Mouse (Mus musculus): ENCODE results near the gene Msi2. TPM values are rescaled to one million over a fixed set of nuclear protein-coding genes. Genes with fewer than 3 reads are reported as not detected.
A peak's percentile ranks its signal among the peaks of the same experiment; 100 is the strongest.

The Msi2 gene
- total RNA-seq, 2 experiments from 2014 or later: 119 to 127 TPM

- no peak for DNase-seq (ENCODE audit: low spot score in 2 of 2)
These were observed 123.3 kb downstream of the Msi2 start for GRCm38 (mm10) chr11:88594804-88595611.

GRCm38 (mm10) chr11:88594010-88594409, 124.3 kb downstream of the Msi2 start:
- no peak for DNase-seq (ENCODE audit: low spot score in 2 of 2)

GRCm38 (mm10) chr11:88592099-88592498, 126.2 kb downstream of the Msi2 start:
- no peak for DNase-seq (ENCODE audit: low spot score in 2 of 2)

- DNase-seq (ENCODE audit: low spot score in 2 of 2): no peak
These were observed 127.7 kb downstream of the Msi2 start for GRCm38 (mm10) chr11:88590647-88591046.

- DNase-seq (ENCODE audit: low spot score in 2 of 2): no peak
These were observed 128.7 kb downstream of the Msi2 start for GRCm38 (mm10) chr11:88589641-88590040.

- no peak for DNase-seq (ENCODE audit: low spot score in 2 of 2)
These were observed 129.6 kb downstream of the Msi2 start for GRCm38 (mm10) chr11:88588688-88589210.

GRCm38 (mm10) chr11:88587710-88588109, 130.6 kb downstream of the Msi2 start:
- DNase-seq (ENCODE audit: low spot score in 2 of 2): no peak

GRCm38 (mm10) chr11:88585880-88586279, 132.4 kb downstream of the Msi2 start:
- no peak for DNase-seq (ENCODE audit: low spot score in 2 of 2)

GRCm38 (mm10) chr11:88585171-88585632, 133.1 kb downstream of the Msi2 start:
- no peak for DNase-seq (ENCODE audit: low spot score in 2 of 2)

GRCm38 (mm10) chr11:88583866-88584265, 134.4 kb downstream of the Msi2 start:
- DNase-seq (ENCODE audit: low spot score in 2 of 2): no peak

- DNase-seq (ENCODE audit: low spot score in 2 of 2): no peak
These were observed 135.0 kb downstream of the Msi2 start for GRCm38 (mm10) chr11:88583259-88583833.

- no peak for DNase-seq (ENCODE audit: low spot score in 2 of 2)
These were observed 135.5 kb downstream of the Msi2 start for GRCm38 (mm10) chr11:88582781-88583180.

- no peak for DNase-seq (ENCODE audit: low spot score in 2 of 2)
These were observed 136.1 kb downstream of the Msi2 start for GRCm38 (mm10) chr11:88582021-88582707.

- no peak for DNase-seq (ENCODE audit: low spot score in 2 of 2)
These were observed 136.9 kb downstream of the Msi2 start for GRCm38 (mm10) chr11:88581375-88581774.

GRCm38 (mm10) chr11:88578700-88579099, 139.6 kb downstream of the Msi2 start:
- no peak for DNase-seq (ENCODE audit: low spot score in 2 of 2)

GRCm38 (mm10) chr11:88577076-88577475, 141.2 kb downstream of the Msi2 start:
- DNase-seq (ENCODE audit: low spot score in 2 of 2): no peak

GRCm38 (mm10) chr11:88576233-88576998, 141.9 kb downstream of the Msi2 start:
- peak; percentile 29 to 42 for DNase-seq (ENCODE audit: low spot score in 2 of 2)

GRCm38 (mm10) chr11:88574575-88575360, 143.5 kb downstream of the Msi2 start:
- DNase-seq (ENCODE audit: low spot score in 2 of 2): peak in 1 of 2 experiments; percentile 42

GRCm38 (mm10) chr11:88573013-88573412, 145.3 kb downstream of the Msi2 start:
- no peak for DNase-seq (ENCODE audit: low spot score in 2 of 2)

- no peak for DNase-seq (ENCODE audit: low spot score in 2 of 2)
These were observed 145.9 kb downstream of the Msi2 start for GRCm38 (mm10) chr11:88572461-88572860.

Data from left cerebral cortex, adult 18-20 months (tissue).